ENCODE assay signal across 22 mouse cellular contexts in the genomic region with DNA sequence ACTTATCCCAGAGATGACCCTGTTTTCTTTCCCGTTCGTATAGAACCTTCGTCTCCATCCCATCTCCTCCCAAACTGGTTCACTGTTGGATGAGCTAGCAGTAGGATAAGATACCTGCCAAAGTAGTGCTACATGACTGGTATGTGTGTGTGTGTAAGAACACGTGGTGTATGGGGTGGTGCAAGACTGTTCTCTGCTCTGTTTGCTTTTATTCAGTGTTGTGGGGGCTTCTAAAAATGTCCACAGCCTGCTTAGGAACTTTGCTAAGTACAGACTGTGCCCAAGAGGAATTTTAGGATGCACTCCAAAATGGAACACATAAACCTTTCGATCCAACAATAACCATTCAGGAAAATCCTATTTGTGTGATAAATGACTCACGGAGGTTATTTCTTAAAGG.
A peak's percentile ranks its signal among the peaks of the same experiment; 100 is the strongest.
DNase-seq lines count a peak whose midpoint lies in the region; TF ChIP-seq lines count a peak whose summit lies in the region.
"Had no signal": no experiment of that assay in that cellular context is flagged by ENCODE, and none has a peak within 500 bp of the region (broad histone marks: within the 10 kb centered on the region; RNA-seq: fewer than 3 reads in every experiment).

No protein-coding gene starts in this region.

- H3K4me1 ChIP-seq in lung, adult 2 months (ENCODE audit: control insufficient read depth, insufficient read depth, low read length): peaks cover 6% of the 10 kb centered on the region; the same call in 1 of the 2 replicates
- H3K4me1 ChIP-seq: hindbrain, embryonic 12.5 days had no signal

- WGBS in lung, adult 2 months: 79% methylated on average over 6 of the region's 6 CpGs

- TF ChIP-seq POLR2A in lung, adult 2 months (IDR thresholded peaks at IDR 0.05; ENCODE audit: borderline replicate concordance, extremely low read depth, low read depth, low read length): no peak

- intact Hi-C loops in left cerebral cortex, adult 2 months (cut with DNase I): loop anchor here (2.0 to 5.0 kb wide), 3 partner anchors 160 to 250 kb away; partner anchors contain the start of gene Pgap1
- intact Hi-C loops in left cerebral cortex, postnatal 36 days (cut with DNase I): no loop called here

- DNase-seq in left cerebral cortex, adult 18-20 months (ENCODE audit: low spot score in 2 of 2): peak; percentile 40 to 52
- DNase-seq in left cerebral cortex, adult 2 months (ENCODE audit: extremely low spot score in 1 of 2, low spot score in 2 of 2): no peak
- DNase-seq in right cerebral cortex, postnatal 36 days (ENCODE audit: low spot score in 2 of 2): peak; percentile 17 to 66
- DNase-seq in right cerebral cortex, postnatal 10 days (ENCODE audit: low spot score in 2 of 2): no peak
- DNase-seq in left cerebral cortex, postnatal 36 days (ENCODE audit: low spot score in 2 of 2): peak; percentile 43 to 56
- DNase-seq in thymus, postnatal 36 days: no peak
- no peak for DNase-seq in lung, adult 2 months
- DNase-seq: adrenal gland, adult 2 months; adrenal gland, postnatal 36 days; cerebellum, adult 11 months; cerebellum, adult 8-10 months; cerebellum, postnatal 14 days; embryo, embryonic 11 days; gastrocnemius, postnatal 36 days; heart, adult 11 months; heart, postnatal 4 days had no signal

- H3K27ac ChIP-seq in left cerebral cortex, adult 2 months: no peak overlapping the region
- H3K27ac ChIP-seq: embryonic facial prominence, embryonic 15.5 days; forebrain, embryonic 10.5 days; forebrain, embryonic 15.5 days; heart, embryonic 13.5 days; hindbrain, embryonic 12.5 days had no signal

- no peak for TF ChIP-seq CTCF in left cerebral cortex, adult 2 months (IDR thresholded peaks at IDR 0.05)
- TF ChIP-seq CTCF in lung, adult 2 months (IDR thresholded peaks at IDR 0.05; ENCODE audit: insufficient read depth, low read length): no peak

- no peak overlapping the region for H3K4me3 ChIP-seq in left cerebral cortex, adult 2 months
- H3K4me3 ChIP-seq in lung, adult 2 months (replicated peaks; ENCODE audit: extremely low read depth, low read depth, low read length): no peak overlapping the region
- H3K4me3 ChIP-seq: embryonic facial prominence, embryonic 15.5 days; erythroblast, embryonic 14.5 days; forebrain, embryonic 10.5 days; forebrain, embryonic 15.5 days; heart, embryonic 13.5 days; hindbrain, embryonic 12.5 days had no signal

Comparison
In these comparisons a context has a peak if more than half of its experiments do, and no peak if none do; other contexts are left out.
1. DNase-seq: peak in left cerebral cortex, adult 18-20 months (2 of 2), right cerebral cortex, postnatal 36 days (2 of 2) and left cerebral cortex, postnatal 36 days (2 of 2); none in left cerebral cortex, adult 2 months (0 of 2), right cerebral cortex, postnatal 10 days (0 of 2), thymus, postnatal 36 days (0 of 2) and lung, adult 2 months (single experiment).